Mouse (Mus musculus) cerebellum, postnatal 14 days (tissue): ENCODE measurements around the gene Eid2.
A peak's percentile ranks its signal among the peaks of the same experiment; 100 is the strongest.

Experiments used
- DNase-seq, 2 experiments: peaks; one replicate each; pipeline ENCODE4 v3.0.0; 2021; ENCODE audit warnings: mixed read lengths in 2 of 2

Eid2 gene

GRCm38 (mm10) chr7:28294481-28294880, 26.8 kb downstream of the Eid2 start:
- peak; percentile 84 to 85 for DNase-seq

GRCm38 (mm10) chr7:28298837-28299625, 31.4 kb downstream of the Eid2 start:
- peak; percentile 72 to 80 for DNase-seq

- peak; percentile 63 to 71 for DNase-seq
Measured at GRCm38 (mm10) chr7:28301616-28302433, 34.1 kb downstream of the Eid2 start, which contains the start of gene Dll3. Dll3 (minus strand) TSS chr7:28302238.

DNA sequence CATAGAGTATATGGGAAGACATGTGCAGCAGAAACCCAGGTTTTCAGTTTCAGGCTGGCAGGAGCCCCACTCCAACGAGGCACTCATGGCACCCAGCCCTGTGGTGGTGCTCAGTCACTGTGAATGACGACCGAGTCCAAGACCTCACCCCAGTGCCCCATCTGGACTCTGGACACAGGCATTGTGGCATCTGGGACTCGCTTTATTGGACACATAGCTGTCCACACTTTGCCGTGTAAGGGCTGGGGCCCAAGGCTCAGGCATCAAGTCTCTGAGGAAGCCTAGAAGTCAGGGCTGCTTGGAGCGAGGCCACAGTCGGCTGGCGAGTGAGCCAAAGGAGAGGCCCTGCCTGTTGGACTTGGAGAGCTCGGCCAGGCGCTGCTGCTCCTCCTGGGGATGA, 38.0 kb downstream of the Eid2 start:
- peak; percentile 80 to 82 for DNase-seq

GRCm38 (mm10) chr7:28306216-28306615, 38.5 kb downstream of the Eid2 start:
- DNase-seq: no peak

DNA sequence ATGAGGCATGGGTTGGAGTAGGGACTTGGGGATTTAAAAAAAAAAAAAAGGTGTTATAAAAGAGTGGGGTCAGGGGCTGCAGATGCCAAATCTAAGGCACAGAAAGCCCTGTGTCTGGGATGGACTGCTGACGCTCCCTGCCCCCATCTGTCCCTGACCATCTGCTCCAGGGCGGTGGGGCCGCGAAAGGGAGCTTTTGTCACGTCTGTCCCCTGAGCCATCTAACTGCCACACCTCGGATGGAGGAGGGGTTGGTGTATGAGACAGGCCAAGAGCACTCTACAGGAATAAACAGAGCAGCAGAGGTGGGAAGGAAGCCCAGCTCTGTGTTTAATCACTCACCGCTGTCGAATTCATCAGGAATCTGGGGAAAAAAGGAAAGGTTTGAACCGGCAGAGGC, 42.1 kb downstream of the Eid2 start:
- peak; percentile 55 to 56 for DNase-seq

DNA sequence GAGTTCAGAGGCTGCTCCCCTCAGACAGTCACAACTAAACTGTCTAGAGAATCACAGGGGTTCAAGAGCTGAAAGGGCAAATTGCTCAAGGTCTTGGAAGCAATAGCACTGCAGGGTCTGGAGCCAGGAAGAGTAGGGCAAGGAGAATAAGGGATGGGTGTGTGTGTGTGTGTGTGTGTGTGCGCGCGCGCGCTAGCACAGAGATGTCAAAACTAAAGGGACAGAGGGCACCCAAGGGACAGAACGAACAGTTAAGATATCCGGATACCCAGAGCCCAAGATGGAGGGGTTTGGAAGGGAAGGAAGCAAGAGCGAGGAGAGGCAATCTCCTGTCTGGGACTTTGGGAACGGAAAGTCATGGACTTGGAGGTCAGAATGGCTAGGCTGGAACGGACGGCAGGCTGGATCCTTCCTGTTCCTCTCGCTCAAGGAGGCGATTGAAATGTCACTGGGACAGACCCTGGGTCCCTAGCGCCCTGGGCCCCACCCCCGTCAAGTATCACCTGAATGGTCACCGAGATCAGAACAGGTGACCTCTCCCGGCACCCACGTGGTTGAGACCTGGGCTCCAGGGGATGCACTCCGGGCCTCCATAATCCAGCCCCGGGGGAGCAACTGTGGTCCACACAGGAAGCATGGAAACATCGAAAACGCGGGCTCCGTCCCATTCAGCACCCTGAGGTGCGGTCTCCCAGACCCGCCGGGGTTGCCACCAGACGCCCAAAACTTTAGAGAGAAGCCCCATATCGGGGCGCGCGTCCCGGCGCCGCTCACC, 43.7 kb downstream of the Eid2 start:
- DNase-seq: peak in 1 of 2 experiments; percentile 63

DNA sequence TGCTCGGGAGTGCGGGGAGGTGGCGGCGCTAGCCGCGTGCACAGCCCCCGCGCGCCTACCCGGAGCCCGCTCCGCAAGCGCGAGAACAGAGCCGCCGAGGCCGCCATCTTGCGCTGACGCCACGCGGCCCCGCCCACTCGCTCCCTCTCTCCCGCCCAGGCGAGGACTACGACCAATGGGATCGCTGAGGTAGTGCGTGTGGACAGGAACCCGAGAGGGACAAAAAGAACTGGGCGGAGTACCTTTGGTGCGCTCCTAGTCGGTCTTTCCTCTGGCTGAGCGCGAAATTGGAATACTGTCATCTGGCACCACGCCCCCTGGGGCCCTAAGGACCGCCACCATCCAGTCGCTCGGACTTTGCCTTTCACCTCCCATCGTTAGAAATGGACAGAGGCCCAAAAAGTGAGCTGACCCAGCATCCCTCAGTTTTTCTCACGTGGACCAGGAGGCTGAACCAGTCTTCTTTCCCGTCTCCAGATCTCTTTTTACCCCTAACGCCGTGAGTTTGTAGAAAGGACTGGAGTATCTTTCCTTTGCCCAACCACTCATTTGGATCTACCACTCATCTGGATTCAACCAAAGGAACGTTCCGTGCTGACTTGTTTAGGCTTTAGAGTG, 44.4 kb downstream of the Eid2 start, which contains the start of gene Timm50:
Gene Timm50, minus strand, starts transcription at position 147 of the 618 bp plus-strand sequence.
- DNase-seq: peak; percentile 99

GRCm38 (mm10) chr7:28318036-28318435, 50.4 kb downstream of the Eid2 start:
- no peak for DNase-seq

- DNase-seq: no peak
Measured at GRCm38 (mm10) chr7:28318714-28319113, 51.0 kb downstream of the Eid2 start.
